Mouse (Mus musculus) midbrain, embryonic 10.5 days (tissue): Measurements from ENCODE around the gene Krtap15. TPM values are rescaled to one million over a fixed set of nuclear protein-coding genes. Genes with fewer than 3 reads are reported as not detected.

Experiments
- DNase-seq: peaks from one replicate; pipeline ENCODE4 v3.0.0-alpha.2; 2017; ENCODE audit warnings: low spot score
- H3K27ac ChIP-seq: fragments of 300-500 bp; sonication (generic); replicated peaks from 2 replicates; pipeline ENCODE4 v1.5.1; 2016; ENCODE audit warnings: mild to moderate bottlenecking
- H3K27me3 ChIP-seq: fragments of 300-500 bp; sonication (generic); 2 replicates; pipeline ENCODE4 v1.6.1; 2016; ENCODE audit warnings: low read depth, mild to moderate bottlenecking; ENCODE audit not compliant: poor library complexity, severe bottlenecking
- H3K36me3 ChIP-seq: fragments of 300-500 bp; sonication (generic); 2 replicates; pipeline ENCODE4 v1.6.1; 2016; ENCODE audit warnings: mild to moderate bottlenecking, moderate library complexity
- H3K4me1 ChIP-seq: fragments of 300-500 bp; sonication (generic); 2 replicates; pipeline ENCODE4 v1.6.1; 2016
- H3K4me3 ChIP-seq: fragments of 300-500 bp; sonication (generic); 2 replicates; pipeline ENCODE4 v1.5.1; 2016; ENCODE audit warnings: mild to moderate bottlenecking, moderate library complexity
- H3K9me3 ChIP-seq: fragments of 300-500 bp; sonication (generic); replicated peaks from 2 replicates; pipeline ENCODE4 v1.6.1; 2016; ENCODE audit warnings: mild to moderate bottlenecking
- WGBS: fragments of 180-500 bp; shearing (Covaris S2); methylation state at CpG from one replicate; pipeline ENCODE4 v1.1.7; 2016; 5-methylcytosine and 5-hydroxymethylcytosine counted together
- polyA plus RNA-seq: library from polyadenylated mRNA; unstranded; fragments of >200 nt; fragmentation: Nextera tagmentation; extraction: Ambion mirVana; gene quantifications from 2 replicates; pipeline ENCODE4 v1.2.1, GENCODE M21; 2016

The Krtap15 gene
- polyA plus RNA-seq, 1 experiment from 2014 or later = not detected

- no peak within 1 kb of the TSS for H3K27ac ChIP-seq
- H3K27me3 ChIP-seq = no peaks in the 10 kb centered on the region
- 94% methylated on average over 3 of the region's 3 CpGs for WGBS
- no peak for DNase-seq
- H3K36me3 ChIP-seq = no peaks in the 10 kb centered on the region
- H3K4me3 ChIP-seq = no peak within 1 kb of the TSS
- no peaks in the 10 kb centered on the region for H3K9me3 ChIP-seq
- no peaks in the 10 kb centered on the region for H3K4me1 ChIP-seq
Measured at GRCm38 (mm10) chr16:88874169-88874568, 54.2 kb downstream of the Krtap15 start, which contains the start of gene Krtap19-2. TSS of gene Krtap19-2 (minus strand) at chr16:88874269.

DNA sequence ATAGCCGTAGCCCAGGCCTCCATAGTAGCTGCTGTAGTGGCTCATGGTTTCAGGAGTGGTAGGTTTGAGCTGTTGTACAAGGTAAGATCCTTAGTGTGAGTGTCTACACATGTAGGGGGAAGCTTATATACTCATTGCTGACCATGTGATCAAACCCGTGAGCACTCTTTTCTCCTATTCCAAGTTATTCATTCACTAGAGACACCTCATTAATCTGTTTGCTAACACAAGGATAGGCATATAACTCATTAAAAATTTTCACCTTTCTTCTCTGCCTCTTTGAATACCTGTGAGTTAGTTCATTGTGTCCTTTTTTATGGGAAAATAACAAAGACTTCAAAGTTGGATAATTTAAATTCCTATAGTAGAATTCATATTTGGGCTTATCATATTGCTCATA lies 57.9 kb downstream of the Krtap15 start, which contains the start of gene Krtap19-3:
Gene Krtap19-3, minus strand, starts transcription at position 101 of the 400 bp plus-strand sequence.
- no peak within 1 kb of the TSS for H3K27ac ChIP-seq
- WGBS = 89% methylated on average over 2 of the region's 2 CpGs
- no peaks in the 10 kb centered on the region for H3K9me3 ChIP-seq
- H3K36me3 ChIP-seq = no peaks in the 10 kb centered on the region
- no peak within 1 kb of the TSS for H3K4me3 ChIP-seq
- DNase-seq = no peak
- H3K27me3 ChIP-seq = no peaks in the 10 kb centered on the region
- no peaks in the 10 kb centered on the region for H3K4me1 ChIP-seq

Other genes with a start within 250 kb of the Krtap15 start
- not detected in 2 replicates for gene Krtap24-1, start 207.9 kb upstream of the Krtap15 start, polyA plus RNA-seq
- gene 2310079G19Rik, start 192.5 kb upstream of the Krtap15 start, polyA plus RNA-seq = not detected in 2 replicates
- not detected in 2 replicates for gene Krtap26-1, start 172.4 kb upstream of the Krtap15 start, polyA plus RNA-seq
- not detected in 2 replicates for gene Krtap27-1, start 148.5 kb upstream of the Krtap15 start, polyA plus RNA-seq
- not detected in 2 replicates for gene 2310061N02Rik, start 112.3 kb upstream of the Krtap15 start, polyA plus RNA-seq
- not detected in 2 replicates for gene Krtap13-1, start 91.4 kb upstream of the Krtap15 start, polyA plus RNA-seq
- gene Krtap13, start 68.6 kb upstream of the Krtap15 start, polyA plus RNA-seq = not detected in 2 replicates
- gene 2310034C09Rik, start 61.4 kb upstream of the Krtap15 start, polyA plus RNA-seq = not detected in 2 replicates
- not detected in 2 replicates for gene 2310057N15Rik, start 46.0 kb upstream of the Krtap15 start, polyA plus RNA-seq
- not detected in 2 replicates for gene Gm5965, start 42.3 kb upstream of the Krtap15 start, polyA plus RNA-seq
- gene Gm20741, start 8.0 kb upstream of the Krtap15 start, polyA plus RNA-seq = not detected in 2 replicates
- gene Krtap14, start 5.9 kb downstream of the Krtap15 start, polyA plus RNA-seq = not detected in 2 replicates
- gene Krtap19-1, start 49.2 kb downstream of the Krtap15 start, polyA plus RNA-seq = not detected in 2 replicates
- gene Krtap19-2, start 54.1 kb downstream of the Krtap15 start, polyA plus RNA-seq = not detected in 2 replicates
- not detected in 2 replicates for gene Krtap19-3, start 57.8 kb downstream of the Krtap15 start, polyA plus RNA-seq
- gene Krtap19-4, start 64.9 kb downstream of the Krtap15 start, polyA plus RNA-seq = not detected in 2 replicates
- not detected in 2 replicates for gene Krtap19-5, start 76.2 kb downstream of the Krtap15 start, polyA plus RNA-seq
- not detected in 2 replicates for gene Krtap19-9b, start 112.0 kb downstream of the Krtap15 start, polyA plus RNA-seq
- not detected in 2 replicates for gene Krtap16-3, start 142.7 kb downstream of the Krtap15 start, polyA plus RNA-seq
- not detected in 2 replicates for gene Krtap22-2, start 190.5 kb downstream of the Krtap15 start, polyA plus RNA-seq
- not detected in 2 replicates for gene Gm10229, start 195.1 kb downstream of the Krtap15 start, polyA plus RNA-seq
- gene Krtap6-1, start 211.5 kb downstream of the Krtap15 start, polyA plus RNA-seq = not detected in 2 replicates
- gene Gm10228, start 221.3 kb downstream of the Krtap15 start, polyA plus RNA-seq = not detected in 2 replicates
- not detected in 2 replicates for gene Krtap6-5, start 227.7 kb downstream of the Krtap15 start, polyA plus RNA-seq
- not detected in 2 replicates for gene 1110025L11Rik, start 243.8 kb downstream of the Krtap15 start, polyA plus RNA-seq